Mouse (Mus musculus) urinary bladder, postnatal 36 days (tissue): ENCODE data around the gene Golim4.
A peak's percentile ranks its signal among the peaks of the same experiment; 100 is the strongest.
"Not testable (repeated sequence)": the region's sequence is repeated elsewhere in the genome, so short reads cannot be mapped to it uniquely, and the experiment has no call there.

ENCODE experiments used
- DNase-seq, 2 experiments: peaks; one replicate each; pipeline ENCODE4 v3.0.0; 2022; ENCODE audit warnings: low spot score in 2 of 2, mixed read lengths in 1 of 2

The Golim4 gene

DNA sequence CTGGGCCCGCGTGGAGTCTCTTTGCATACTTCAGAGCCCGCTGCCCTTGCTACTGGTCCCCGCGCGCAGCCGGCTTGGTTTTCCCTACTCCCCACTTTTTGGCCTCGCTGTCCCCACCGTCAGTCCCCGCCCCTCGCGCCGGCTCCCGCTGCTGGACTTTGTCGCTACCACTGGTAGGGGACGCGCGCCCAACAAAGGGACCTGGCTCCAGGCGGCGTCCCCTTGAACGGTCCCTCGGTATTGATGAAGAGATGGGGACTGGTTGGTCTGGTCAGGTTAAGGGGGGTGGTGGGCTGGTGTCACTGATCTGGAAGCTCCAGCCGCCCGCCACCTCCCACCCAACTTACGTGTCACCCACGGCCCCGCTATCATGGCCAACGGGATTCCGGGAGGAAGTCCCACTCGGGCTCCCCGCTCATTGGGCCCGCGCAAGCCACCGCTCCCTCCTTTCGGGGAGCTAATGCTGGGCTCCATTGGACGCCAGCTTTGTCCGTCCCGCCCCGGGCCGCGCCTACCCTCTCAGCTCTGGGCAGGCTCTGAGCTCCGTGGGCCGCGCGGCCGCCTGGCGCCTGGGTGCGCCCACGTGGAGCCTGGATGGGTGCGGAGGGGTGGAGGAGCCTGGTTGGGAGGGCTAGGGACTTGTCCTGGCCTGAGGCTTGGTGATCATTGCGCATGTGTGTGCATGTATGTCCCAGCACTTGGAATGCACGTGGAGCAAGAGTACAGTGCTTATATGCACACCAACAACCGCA, at the start of gene Golim4:
Gene Golim4, minus strand, starts transcription at position 399 of the 752 bp plus-strand sequence.
- DNase-seq, result peak; percentile 91 to 96

DNA sequence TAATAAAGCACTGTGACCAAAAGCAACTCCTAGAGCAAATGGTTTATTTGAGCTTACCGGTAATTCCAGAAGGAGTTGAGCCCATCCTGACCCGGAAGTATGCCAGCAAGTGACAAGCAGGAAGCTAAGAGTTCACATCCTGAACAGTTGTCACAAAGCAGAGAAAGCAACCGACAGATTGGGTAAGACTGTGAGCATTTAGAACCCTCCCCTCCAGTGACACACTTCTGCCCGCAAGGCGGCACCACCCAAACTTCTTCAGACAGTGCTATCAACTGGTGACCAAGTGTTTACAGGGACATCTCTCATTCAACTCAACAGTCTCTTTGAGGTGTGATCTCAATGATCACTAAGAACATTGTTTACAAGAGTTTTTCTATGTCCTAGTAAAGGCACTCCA, 48.9 kb upstream of the Golim4 start:
- DNase-seq, result no peak

DNA sequence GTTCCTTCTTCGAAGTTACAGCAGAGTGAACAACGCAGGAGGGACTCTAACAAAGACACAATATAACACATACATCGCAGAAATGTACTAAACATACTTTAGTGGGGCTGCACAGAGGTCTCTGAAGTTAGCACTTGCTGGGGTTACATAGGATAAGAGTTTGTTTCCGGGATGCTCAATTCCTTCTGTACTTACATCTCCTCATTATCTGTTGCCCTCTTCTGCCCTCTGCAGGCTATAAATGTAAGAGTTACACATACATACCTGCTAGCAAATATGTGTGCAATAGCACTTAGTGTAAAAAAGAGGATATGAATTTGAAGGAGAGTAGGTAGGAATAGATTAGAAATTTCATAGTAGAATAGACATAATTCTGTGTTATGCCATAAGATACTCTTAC, 44.4 kb upstream of the Golim4 start:
- DNase-seq, result peak; percentile 4 to 8

DNA sequence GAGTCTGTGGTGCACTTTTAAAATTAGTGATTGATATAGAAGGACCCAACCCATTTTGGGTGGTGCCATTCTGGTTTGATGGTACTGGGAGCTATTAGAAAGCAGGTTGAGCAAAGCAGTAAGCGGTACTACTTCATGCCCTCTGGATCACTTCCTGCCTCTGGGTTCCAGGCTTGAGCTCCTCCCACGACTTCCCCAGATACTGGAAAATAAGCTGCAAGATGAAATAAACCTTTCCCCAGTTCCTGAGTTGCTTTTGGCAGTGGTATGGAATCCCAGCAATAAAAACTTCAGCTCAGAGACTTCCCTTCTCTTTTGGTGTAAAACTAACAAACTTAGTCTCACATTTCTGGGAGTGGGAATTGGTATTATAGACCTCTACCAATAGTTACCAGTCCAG, 43.7 kb upstream of the Golim4 start:
- DNase-seq, result no peak

DNA sequence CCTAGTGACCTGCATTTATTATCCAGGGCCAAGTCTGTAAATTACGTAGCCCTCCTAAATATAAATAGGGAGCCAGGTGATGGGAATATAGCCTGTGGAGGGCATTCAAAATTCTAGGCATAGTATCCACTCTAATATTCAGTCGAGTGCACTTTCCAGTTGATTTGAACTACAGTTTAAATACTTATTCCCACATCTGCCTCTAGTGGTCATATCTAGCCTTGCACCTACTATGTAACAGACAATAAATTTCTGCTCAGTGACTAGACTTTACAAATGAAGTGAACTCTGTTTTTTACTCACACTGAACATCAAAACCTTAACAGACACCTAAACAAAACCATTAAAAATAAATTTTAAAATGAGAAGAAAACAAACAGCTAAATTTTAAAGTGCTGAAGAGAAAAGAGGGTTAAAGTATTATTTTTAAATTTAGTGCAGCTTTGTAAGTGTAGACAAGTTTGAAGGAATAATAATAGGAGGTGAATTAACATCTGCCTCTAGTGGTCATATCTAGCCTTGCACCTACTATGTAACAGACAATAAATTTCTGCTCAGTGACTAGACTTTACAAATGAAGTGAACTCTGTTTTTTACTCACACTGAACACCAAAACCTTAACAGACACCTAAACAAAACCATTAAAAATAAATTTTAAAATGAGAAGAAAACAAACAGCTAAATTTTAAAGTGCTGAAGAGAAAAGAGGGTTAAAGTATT, 24.4 kb upstream of the Golim4 start:
- not testable (repeated sequence) for DNase-seq

DNA sequence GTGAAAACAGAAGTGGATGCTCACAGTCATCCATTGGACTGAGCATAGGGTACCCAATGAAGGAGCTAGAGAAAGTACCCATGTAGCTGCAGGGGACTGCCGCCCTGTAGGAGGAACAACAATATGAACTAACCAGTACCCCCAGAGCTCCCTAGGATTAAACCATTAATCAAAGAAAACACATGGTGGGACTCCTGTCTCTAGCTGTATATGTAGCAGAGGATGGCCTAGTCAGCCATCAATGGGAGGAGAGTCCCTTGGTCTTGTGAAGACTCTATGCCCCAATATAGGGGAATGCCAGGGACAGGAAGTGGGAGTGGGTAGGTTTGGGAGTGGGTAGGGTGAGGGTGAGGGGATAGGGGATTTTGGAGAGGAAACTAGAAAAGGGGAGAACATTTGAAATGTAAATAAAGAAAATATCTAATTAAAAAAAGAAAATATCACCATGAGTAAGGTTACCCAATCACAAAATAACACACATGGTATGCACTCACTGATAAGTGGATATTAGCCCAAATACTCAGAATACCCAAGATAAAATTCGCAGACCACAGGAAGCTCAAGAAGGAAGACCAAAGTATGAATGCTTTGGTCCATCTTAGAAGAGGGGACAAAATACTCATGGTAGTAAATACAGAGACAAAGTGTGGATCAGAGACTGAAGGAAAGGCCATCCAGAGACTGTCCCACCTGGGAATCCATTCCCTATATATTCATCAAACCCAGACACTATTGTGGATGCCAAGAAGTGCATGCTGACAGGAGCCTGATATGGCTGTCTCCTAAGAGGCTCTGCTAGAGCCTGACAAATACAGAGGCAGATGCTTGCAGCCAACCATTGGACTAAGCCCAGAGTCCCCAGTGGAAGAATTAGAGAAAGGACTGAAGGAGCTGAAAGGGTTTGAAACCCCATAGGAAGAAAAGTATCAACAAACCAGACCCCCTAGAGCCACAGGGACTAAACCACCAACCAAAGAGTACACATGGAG, 6.3 kb upstream of the Golim4 start:
- not testable (repeated sequence) for DNase-seq

DNA sequence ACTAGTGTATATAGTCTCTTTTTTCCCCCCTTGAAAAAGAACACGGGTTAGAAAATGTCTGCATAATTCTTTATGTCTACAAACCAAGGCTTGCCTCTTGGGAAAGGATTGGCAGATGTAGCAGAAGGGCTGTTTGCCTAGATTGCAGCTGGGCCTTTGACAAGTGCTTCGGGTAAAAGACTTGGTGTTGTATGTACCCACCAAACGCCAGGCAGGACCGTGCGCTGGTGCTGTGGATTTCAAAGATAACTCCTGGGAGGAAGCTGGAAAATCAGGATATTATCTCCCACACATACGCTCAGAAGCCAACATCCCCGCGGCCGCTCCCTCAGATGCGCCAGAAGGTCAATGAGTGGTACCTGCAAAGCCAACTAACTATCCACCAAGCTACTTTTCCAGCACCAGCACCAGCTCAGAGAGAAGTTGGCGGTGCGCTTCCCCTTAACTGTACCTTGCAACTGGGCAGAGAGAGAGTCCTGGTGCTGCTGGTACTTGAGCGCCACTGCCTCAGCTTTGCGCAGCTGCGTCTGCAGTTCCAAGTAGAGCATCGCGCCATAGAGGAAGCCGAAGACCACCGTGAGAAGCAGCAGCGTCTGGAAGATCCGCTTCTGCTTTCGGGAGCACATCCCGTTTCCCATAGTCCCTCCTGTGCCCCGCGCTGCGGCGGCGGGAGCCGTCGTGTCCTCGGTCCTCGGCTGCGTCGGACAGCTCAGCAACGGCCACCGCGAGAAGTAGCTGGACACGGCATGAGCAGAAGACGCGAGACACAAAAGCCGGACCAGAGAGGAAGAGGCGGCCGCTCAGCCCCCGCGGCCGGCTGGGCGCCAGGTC, 873 bp downstream of the Golim4 start:
- peak in 1 of 2 experiments; percentile 24 for DNase-seq

DNA sequence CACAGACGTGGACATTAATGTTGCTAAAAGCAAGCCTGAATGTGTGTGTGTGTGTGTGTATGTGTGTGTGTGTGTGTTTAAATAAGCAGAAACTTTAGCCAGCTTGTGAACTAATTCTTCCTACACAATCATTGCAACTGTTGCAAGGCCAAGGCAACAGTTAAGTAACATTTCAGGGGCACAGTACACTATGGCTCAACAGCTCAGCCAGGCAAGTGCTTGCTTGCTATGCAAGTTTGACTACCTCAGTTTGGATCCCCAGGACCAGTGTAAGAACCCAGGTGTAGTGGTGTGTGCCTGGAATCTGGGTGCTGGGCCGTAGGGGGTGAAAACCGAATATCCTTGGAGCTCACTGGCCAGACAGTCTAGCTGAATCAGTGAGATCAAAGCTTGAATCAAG, 2.6 kb downstream of the Golim4 start:
- DNase-seq, result peak in 1 of 2 experiments; percentile 25

DNA sequence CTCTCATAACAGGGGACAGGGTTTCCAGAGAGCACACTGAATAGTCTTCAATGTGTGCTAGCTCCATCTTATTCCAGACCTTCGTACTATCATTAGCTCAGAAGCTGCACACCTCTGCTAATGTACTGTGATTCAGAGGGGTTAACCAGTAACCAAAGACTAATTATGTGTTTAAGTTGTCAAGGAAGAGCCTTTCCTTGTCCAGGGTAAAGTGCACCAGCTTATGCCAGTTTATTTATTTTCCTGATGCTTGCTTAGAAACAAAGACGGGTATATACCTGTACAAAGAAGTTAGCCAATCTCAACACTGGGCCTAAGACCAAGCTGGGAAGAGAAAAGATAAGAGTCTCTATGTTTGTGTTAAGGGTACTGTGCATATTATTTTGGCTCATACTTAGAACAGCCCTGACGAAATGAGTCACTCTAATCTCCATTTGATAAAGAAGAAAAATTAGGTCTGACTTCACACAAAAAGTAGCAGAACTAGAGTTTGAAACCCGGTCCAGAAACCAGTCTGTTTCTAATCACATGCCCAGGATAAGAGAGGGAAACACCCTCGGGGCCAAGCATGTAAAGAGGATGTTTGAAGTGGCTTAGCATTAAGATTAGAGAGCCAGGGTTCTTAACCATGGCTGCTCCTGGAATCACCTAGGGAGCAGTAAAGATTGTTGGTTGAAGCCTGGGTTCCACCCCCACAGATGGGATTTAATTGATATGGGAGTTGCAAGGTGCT, 4.3 kb downstream of the Golim4 start:
- no peak for DNase-seq

DNA sequence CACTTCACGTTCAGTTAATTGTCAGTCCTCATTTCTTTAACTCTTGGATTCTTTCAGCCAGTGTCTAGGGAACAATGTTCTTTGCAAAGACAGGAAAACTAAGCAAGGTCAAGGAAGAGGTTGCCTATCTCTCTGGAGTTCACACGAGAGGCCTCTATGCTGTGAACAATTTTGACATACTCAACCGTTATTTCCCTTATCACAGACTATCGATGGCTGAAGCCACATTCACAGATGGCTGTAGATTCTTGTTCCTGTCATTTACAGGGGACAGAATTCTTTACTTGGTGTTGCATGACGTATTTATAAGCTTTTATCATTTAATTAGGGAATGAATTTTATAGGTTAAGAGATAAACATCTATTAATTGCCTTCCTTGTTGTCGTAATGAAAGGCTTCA, 5.9 kb downstream of the Golim4 start:
- DNase-seq, result no peak

DNA sequence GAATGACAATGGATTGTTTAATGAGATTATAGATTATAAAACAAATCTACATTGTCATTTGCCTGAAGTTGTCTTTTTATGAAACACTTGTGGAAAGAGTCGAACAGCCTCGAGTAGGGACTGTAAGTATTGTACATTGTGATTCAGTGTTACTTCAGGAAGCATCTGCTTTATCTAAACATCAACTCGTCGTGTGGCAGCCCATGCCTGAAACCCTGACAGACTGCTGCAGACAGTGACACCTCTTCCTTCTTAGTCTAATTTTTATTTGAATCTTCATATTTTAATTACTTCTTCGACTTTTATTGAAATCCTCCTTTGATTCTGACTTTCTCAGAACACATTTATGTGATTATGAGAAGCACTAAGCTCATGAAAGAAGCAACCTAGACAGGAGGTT, 7.4 kb downstream of the Golim4 start:
- DNase-seq, result no peak

DNA sequence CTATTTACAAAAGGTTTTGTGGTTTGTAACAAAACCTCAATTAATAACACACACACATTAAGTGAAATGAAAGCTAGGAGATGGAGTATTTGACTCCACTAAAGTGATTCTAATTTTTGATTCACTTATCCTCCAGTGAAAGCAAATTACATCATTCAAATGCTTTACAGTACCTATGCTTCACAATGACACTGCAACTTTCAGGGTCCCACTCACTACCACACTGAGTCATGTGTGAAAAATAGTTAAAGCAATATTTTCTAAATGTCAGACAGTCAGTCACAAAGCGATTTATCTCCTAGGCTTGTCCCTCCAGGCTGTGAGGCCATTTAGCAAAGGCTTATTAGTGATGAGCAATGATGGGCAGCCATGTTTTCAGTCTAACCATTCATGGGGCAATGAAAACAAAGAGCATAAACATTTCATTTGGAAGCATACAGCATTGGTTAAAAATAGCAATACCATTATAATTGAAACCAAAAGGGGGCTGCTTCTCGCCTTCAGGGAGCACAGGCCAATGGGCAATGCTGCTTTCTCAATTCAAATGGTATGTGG, 8.1 kb downstream of the Golim4 start:
- DNase-seq, result no peak

DNA sequence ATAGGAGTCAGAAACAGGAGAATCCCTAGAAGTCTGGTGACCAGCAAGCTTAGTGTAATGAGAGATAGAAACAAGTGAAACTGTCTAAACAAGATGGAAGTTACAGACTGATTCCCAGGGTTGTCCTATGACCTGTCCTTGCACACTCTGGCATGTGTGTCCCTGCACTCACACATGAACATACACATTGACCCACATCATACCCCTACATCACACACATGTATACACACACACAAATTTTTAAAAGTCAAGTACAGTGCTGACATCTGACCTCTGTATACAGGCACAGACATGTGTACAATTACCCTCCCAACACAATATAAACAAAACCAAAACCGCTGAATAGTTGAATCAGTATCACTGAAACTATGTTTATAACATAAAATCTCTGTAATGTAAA, 8.7 kb downstream of the Golim4 start:
- no peak for DNase-seq

DNA sequence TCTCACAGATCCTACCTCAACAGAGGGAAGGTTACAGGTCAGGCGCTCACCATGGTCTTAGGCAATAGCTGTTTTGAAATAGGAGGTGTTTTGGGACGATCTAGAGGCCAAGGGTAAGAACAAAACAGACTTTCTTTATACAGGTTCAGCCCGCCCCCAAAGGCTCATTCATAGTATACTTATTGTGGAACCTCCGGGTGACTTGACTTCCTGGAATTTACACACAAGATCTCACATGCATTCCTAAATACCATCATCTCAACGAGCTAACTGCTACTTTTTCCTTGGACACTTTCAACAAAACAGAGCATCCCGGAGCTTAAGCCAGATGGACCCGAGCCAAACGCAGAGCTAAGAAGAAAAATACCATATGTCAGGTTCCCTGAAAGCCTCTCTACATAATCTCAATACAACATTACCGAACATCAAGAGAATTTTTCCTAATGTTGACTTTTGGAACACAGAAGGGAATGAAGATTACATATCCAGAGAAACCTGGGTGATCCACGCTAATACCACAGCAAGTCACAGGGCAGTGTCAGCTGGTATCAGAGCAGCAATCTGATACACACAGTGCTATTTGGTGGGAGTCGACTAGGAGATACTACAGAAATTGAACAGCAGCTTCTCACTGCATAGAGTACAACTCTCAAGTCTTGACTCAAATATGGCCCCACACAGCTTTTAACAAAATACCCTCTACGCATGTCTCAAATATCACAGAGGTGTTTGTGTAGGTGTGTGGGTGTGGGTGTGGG, 14.3 kb downstream of the Golim4 start:
- DNase-seq, result no peak

DNA sequence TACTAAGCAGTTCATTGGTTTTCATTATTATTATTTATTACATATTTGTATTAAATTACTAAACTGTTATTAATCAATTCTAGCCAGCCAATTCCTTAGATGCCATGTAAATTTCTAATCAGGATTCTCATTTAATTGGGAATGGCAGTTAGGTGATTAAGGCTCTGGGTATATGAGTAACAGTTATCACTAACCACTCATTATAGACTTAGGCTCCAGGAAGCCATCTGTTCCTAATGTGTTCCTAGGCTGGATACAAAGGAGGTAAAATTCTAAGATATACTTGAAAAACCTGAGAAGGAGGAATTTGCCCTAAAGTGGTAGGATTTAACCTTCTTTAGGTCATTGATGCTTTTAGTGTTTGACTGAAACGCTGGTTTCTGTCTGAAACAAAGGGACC, 14.9 kb downstream of the Golim4 start:
- no peak for DNase-seq

DNA sequence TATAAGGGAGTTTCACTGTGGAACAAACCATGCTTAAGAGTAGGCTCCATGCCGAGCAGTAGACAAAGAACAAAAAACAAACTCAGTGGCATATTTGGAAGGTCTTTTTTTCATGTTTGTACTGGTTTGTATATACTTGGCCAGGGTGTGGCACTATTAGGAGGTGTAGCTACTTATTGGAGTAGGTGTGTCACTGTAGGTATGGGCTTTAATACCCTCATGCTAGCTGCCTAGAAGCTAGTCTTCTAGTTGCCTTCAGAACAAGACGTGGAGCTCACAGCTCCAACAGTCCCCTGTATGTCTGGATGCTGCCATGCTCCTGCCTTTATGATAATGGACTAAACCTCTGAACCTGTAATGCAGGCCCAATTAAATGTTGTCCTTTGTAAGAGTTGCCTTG, 20.6 kb downstream of the Golim4 start:
- DNase-seq, result no peak

DNA sequence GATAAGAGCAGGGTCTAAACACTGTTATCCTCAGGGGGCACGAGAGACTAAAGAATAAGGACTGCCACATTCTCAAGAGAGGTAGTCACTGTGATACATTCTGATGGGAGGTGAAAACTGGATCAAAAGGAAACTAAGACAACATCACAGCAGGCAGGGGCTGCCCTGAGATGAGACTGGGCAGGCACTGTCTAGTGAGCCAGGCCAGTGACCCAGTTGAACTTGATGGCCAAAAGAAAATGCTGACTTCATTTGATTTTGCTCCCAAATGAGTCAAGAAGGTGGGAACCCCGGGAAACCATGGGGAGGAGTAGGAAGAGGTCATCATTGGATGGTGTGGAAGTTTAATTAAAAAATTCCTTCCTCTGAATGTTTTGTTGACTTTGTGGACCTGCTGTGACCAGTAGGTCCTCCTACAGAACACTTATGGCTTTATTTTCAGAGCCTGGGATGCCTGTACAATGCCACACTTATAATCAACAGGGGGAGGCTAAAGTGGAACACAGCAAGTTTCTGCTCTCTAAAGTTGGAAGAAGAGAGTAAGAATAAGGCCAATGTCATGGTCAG, 26.0 kb downstream of the Golim4 start:
- DNase-seq, result no peak

DNA sequence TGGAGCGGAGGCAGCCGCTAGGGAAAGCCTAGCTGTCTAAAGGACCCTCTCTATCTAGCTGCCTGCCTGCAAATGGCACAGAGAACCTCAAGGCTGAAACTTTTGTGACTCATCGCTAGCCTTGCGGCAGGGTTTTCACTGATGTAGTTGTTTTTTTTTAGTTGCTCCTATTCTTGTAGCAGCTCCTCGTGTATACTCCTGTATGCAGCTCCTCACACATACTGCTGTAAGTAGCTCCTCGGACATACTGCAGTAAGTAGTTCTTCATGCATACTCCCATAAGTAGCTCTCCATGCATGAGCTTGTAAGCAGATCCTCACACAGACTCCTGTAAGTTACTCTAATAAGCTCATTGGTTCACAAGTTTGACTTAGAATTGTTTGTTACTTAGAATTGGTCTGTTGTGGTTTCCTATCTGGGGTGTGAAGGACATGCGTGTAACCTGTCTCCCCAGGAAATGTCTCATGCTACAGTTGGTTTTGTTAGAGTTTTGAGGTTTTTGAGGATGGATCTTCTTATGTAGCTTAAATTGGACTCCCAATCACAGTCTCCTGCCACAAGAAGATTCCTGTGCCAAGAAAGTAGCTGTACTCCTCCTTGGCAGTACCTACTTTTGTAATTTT, 26.7 kb downstream of the Golim4 start:
- DNase-seq, result no peak

DNA sequence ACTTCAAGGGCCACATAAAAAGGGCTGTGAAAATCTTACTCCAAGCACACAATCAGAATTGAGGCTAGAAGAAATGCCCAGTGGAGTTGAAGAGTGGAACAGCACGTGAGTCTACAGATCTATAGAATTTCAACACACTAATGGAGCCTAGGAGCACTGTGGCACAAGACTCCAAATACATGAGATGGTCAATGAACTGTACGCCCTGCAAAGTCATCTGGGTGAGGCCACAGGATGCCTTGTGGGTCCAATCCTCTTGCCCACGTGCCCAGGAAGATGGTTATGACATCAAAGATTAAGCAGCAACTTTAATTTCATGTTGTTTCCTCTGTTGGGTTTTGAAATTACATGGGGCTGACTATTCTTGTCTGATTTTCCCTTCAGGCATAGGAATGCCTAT, 30.4 kb downstream of the Golim4 start:
- DNase-seq, result no peak
